Mouse (Mus musculus): ENCODE data around the gene Rbck1. TPM values are rescaled to one million over a fixed set of nuclear protein-coding genes. Genes with fewer than 3 reads are reported as not detected.

Rbck1 gene
- polyA plus RNA-seq, 1 experiment from 2014 or later, result 44.9 TPM

DNA sequence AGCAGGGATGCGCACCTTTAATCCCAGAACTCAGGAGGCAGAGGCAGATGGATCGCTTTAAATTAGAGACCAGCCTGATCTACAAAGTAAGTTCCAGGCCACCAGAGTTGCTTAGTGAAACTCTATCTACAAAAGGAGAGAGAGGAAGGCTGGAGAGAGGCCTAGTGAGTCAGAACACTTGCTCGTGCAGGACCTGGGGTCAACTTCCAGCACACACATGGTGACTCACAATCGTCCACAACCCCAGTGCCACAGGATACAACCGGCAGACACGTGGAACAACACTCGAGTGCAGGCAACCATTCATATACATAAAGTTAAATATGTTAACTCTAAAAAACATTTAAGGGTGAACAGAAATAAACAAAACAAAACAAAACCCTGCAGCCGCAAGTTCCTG, 5.8 kb downstream of the Rbck1 start:
- H3K27me3 ChIP-seq (replicated peaks; ENCODE audit: control insufficient read depth, insufficient read depth, low read length), result no peaks in the 10 kb centered on the region
- H3K9ac ChIP-seq (ENCODE audit: low read depth, low read length), result no peak overlapping the region
- H3K27ac ChIP-seq (ENCODE audit: low read depth, low read length), result 0 out of 2 replicates have a peak overlapping the region, but pooled peaks have one; percentile 8
- 76% methylated on average over 8 of the region's 8 CpGs for WGBS
- H3K4me1 ChIP-seq (replicated peaks; ENCODE audit: control insufficient read depth, insufficient read depth, low read length), result 0 out of 2 replicates have a peak, but pooled peaks cover 4% of the 10 kb centered on the region
- peaks cover 65% of the 10 kb centered on the region for H3K36me3 ChIP-seq (ENCODE audit: control insufficient read depth, insufficient read depth)
- no peak overlapping the region for H3K4me3 ChIP-seq (ENCODE audit: low read depth, low read length)
- TF ChIP-seq CTCF (IDR thresholded peaks at IDR 0.05; ENCODE audit: low read depth), result no peak
- H3K9me3 ChIP-seq (ENCODE audit: control insufficient read depth), result no peaks in the 10 kb centered on the region
- no peak overlapping the region for H3K4me2 ChIP-seq (replicated peaks; ENCODE audit: low read depth)
- ATAC-seq, result no peak

DNA sequence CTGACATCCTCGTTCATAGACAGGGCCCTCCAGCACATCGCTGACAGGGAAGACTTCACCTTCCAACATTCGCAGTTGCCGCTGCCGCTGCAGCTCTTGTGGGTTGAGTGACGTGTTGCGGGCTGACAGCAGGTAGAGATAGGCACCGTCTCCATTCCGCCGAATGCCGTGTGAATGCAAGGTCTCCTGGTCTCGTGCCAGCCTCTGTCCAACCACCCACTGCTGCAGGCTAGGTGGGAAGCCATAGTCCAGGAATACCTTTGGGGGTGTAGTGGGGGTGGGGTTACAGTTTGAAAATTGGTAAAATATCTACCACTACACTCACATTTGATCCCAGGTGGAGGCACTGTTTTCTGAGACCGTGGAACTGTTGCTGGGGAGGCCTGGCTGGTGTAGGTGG, 6.3 kb downstream of the Rbck1 start:
- Histone ChIP-seq H3K4me1 (replicated peaks; ENCODE audit: control insufficient read depth, insufficient read depth, low read length) (0 out of 2 replicates have a peak, but pooled peaks cover 4% of the 10 kb centered on the region), H3K27ac (ENCODE audit: low read depth, low read length) (no peak overlapping the region; the same call in 1 of the 2 replicates), H3K9me3 (ENCODE audit: control insufficient read depth) (no peaks in the 10 kb centered on the region), H3K4me2 (replicated peaks; ENCODE audit: low read depth) (no peak overlapping the region), H3K9ac (ENCODE audit: low read depth, low read length) (no peak overlapping the region), H3K4me3 (ENCODE audit: low read depth, low read length) (no peak overlapping the region), H3K36me3 (ENCODE audit: control insufficient read depth, insufficient read depth) (peaks cover 70% of the 10 kb centered on the region), H3K27me3 (replicated peaks; ENCODE audit: control insufficient read depth, insufficient read depth, low read length) (no peaks in the 10 kb centered on the region)
- no peak for ATAC-seq
- WGBS, result 89% methylated on average over 13 of the region's 13 CpGs
- TF ChIP-seq CTCF (IDR thresholded peaks at IDR 0.05; ENCODE audit: low read depth), result no peak

DNA sequence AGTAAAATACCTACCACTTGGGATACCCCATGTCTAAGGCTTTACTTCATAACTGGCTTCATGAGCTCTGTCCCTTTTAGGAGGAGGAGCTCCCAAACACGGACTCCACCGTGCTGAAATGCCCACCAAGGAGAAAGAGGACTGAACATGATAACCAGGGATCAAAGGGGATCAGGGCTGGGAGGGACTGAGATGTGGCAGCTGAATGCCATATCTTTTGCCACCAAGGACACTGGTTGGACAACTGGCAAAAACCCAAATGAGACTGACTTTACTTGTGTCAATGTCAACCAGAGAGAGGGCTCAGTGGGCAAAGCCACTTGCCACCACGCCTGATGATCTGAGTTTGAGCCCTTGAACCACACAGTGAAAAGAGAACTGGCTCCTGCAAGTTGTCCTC, 7.6 kb downstream of the Rbck1 start:
- no peak overlapping the region for H3K9ac ChIP-seq (ENCODE audit: low read depth, low read length)
- no peaks in the 10 kb centered on the region for H3K9me3 ChIP-seq (ENCODE audit: control insufficient read depth)
- no peaks in the 10 kb centered on the region for H3K4me1 ChIP-seq (replicated peaks; ENCODE audit: control insufficient read depth, insufficient read depth, low read length)
- 86% methylated on average over 3 of the region's 3 CpGs for WGBS
- peaks cover 76% of the 10 kb centered on the region for H3K36me3 ChIP-seq (ENCODE audit: control insufficient read depth, insufficient read depth)
- H3K4me3 ChIP-seq (ENCODE audit: low read depth, low read length), result no peak overlapping the region
- H3K27ac ChIP-seq (ENCODE audit: low read depth, low read length), result no peak overlapping the region
- no peak for ATAC-seq
- H3K4me2 ChIP-seq (replicated peaks; ENCODE audit: low read depth), result no peak overlapping the region
- no peak for TF ChIP-seq CTCF (IDR thresholded peaks at IDR 0.05; ENCODE audit: low read depth)
- H3K27me3 ChIP-seq (replicated peaks; ENCODE audit: control insufficient read depth, insufficient read depth, low read length), result no peaks in the 10 kb centered on the region

DNA sequence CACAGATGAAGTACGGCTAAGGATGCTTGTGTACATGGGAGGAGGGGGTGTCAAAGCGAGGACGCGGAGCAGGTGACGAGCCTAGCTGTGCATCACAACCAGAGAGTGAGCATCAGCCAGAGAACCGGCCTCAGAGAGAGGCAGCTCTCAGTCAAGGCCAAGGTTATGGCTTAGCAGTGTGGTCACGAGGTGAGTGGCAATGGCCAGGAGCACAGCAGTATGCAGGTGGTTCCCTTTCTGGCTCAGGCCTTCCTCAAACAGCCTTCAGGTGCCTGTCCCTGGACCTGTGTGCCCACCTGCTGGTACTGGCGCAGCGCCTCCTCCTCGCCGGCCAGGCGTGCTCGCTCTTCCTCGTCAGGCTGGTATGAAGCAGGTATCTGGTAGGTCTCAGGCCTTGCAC, 8.5 kb downstream of the Rbck1 start:
- Histone ChIP-seq H3K9ac (ENCODE audit: low read depth, low read length) (no peak overlapping the region), H3K27me3 (replicated peaks; ENCODE audit: control insufficient read depth, insufficient read depth, low read length) (no peaks in the 10 kb centered on the region), H3K4me2 (replicated peaks; ENCODE audit: low read depth) (no peak overlapping the region), H3K27ac (ENCODE audit: low read depth, low read length) (no peak overlapping the region), H3K9me3 (ENCODE audit: control insufficient read depth) (no peaks in the 10 kb centered on the region), H3K4me1 (replicated peaks; ENCODE audit: control insufficient read depth, insufficient read depth, low read length) (no peaks in the 10 kb centered on the region), H3K36me3 (ENCODE audit: control insufficient read depth, insufficient read depth) (peaks cover 82% of the 10 kb centered on the region), H3K4me3 (ENCODE audit: low read depth, low read length) (no peak overlapping the region)
- no peak for ATAC-seq
- 97% methylated on average over 14 of the region's 14 CpGs for WGBS
- TF ChIP-seq CTCF (IDR thresholded peaks at IDR 0.05; ENCODE audit: low read depth), result no peak

DNA sequence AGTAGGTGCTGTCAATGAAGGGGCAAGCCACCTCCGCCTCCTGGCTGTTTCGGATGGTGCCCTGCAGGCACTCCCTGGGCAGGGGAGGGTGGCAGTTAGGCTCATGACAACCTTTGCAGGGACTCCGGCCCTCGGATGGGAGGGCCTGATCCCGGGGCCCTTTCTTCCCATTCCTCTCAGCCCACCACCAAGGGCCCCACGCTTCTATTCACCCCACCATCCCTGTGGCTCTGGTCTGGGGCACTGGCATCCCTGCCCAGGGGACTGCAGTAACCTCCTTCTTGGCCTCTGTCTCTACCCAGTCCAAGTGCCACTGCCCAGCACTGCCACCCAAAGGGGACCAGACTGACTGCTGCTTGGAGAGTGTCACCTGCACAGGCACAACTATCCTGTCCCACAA, 10.3 kb downstream of the Rbck1 start:
- no peak overlapping the region for H3K9ac ChIP-seq (ENCODE audit: low read depth, low read length)
- H3K4me2 ChIP-seq (replicated peaks; ENCODE audit: low read depth), result no peak overlapping the region
- H3K27ac ChIP-seq (ENCODE audit: low read depth, low read length), result no peak overlapping the region
- peaks cover 84% of the 10 kb centered on the region for H3K36me3 ChIP-seq (ENCODE audit: control insufficient read depth, insufficient read depth)
- H3K9me3 ChIP-seq (ENCODE audit: control insufficient read depth), result no peaks in the 10 kb centered on the region
- no peak for TF ChIP-seq CTCF (IDR thresholded peaks at IDR 0.05; ENCODE audit: low read depth)
- no peak for ATAC-seq
- H3K4me1 ChIP-seq (replicated peaks; ENCODE audit: control insufficient read depth, insufficient read depth, low read length), result no peaks in the 10 kb centered on the region
- WGBS, result 96% methylated on average over 6 of the region's 6 CpGs
- H3K27me3 ChIP-seq (replicated peaks; ENCODE audit: control insufficient read depth, insufficient read depth, low read length), result no peaks in the 10 kb centered on the region
- no peak overlapping the region for H3K4me3 ChIP-seq (ENCODE audit: low read depth, low read length)

DNA sequence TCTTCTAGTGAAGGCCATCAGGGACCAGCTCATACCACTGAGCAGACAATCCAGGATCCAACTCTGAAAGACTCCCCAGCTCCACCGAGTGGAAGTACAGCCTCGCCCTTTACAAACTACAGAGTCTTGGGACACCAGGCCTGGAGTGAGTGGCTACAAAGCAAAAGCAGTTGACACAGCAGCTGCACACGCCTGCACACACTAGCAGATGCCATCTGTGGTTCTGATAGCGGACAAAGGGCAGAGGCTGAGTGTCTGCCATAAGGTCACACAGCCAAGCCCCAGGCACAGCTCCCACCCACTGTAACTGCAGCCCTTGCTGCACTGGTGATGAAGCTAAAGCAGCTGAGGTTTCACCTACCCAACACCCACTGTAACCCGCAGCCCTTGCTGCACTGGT, 10.9 kb downstream of the Rbck1 start:
- H3K27ac ChIP-seq (ENCODE audit: low read depth, low read length), result no peak overlapping the region
- H3K4me2 ChIP-seq (replicated peaks; ENCODE audit: low read depth), result no peak overlapping the region
- no peak for TF ChIP-seq CTCF (IDR thresholded peaks at IDR 0.05; ENCODE audit: low read depth)
- H3K27me3 ChIP-seq (replicated peaks; ENCODE audit: control insufficient read depth, insufficient read depth, low read length), result no peaks in the 10 kb centered on the region
- WGBS, result 65% methylated on average over 5 of the region's 5 CpGs
- H3K4me1 ChIP-seq (replicated peaks; ENCODE audit: control insufficient read depth, insufficient read depth, low read length), result no peaks in the 10 kb centered on the region
- no peaks in the 10 kb centered on the region for H3K9me3 ChIP-seq (ENCODE audit: control insufficient read depth)
- H3K36me3 ChIP-seq (ENCODE audit: control insufficient read depth, insufficient read depth), result peaks cover 85% of the 10 kb centered on the region
- no peak; the same call in 1 of the 2 replicates for ATAC-seq
- no peak overlapping the region for H3K4me3 ChIP-seq (ENCODE audit: low read depth, low read length)
- no peak overlapping the region for H3K9ac ChIP-seq (ENCODE audit: low read depth, low read length)

DNA sequence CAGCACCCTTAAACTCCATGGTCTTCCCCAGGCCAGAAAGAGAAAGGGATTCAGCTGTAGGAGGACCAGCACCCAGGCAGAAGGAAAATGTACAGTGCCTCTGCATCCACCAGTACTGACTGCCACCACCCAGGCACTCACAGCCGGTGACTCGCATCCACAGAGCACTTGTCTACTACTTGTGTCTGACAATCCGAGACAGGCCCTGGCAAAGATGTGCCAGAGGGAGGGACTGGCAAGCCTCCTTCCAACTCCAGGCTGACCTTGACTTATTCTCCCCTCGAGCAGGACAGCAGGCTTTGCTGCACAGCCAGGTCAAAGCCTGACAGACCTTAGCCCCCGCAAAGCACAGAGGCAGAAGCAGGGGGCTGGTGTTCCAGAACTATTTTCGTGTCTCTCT, 15.4 kb downstream of the Rbck1 start:
- WGBS, result 82% methylated on average over 6 of the region's 6 CpGs
- Histone ChIP-seq H3K27ac (ENCODE audit: low read depth, low read length) (no peak overlapping the region), H3K36me3 (ENCODE audit: control insufficient read depth, insufficient read depth) (peaks cover 82% of the 10 kb centered on the region), H3K4me2 (replicated peaks; ENCODE audit: low read depth) (no peak overlapping the region), H3K9me3 (ENCODE audit: control insufficient read depth) (no peaks in the 10 kb centered on the region), H3K9ac (ENCODE audit: low read depth, low read length) (0 out of 2 replicates have a peak overlapping the region, but pooled peaks have one; percentile 3), H3K4me3 (ENCODE audit: low read depth, low read length) (no peak overlapping the region), H3K27me3 (replicated peaks; ENCODE audit: control insufficient read depth, insufficient read depth, low read length) (no peaks in the 10 kb centered on the region), H3K4me1 (replicated peaks; ENCODE audit: control insufficient read depth, insufficient read depth, low read length) (no peaks in the 10 kb centered on the region)
- ATAC-seq, result no peak
- TF ChIP-seq CTCF (IDR thresholded peaks at IDR 0.05; ENCODE audit: low read depth), result no peak
